Mouse (Mus musculus) liver, embryonic 14.5 days (tissue): ENCODE measurements around the gene Tnfaip2.

Experiments
- CTCF ChIP-seq: IDR thresholded peaks from 2 replicates; pipeline ENCODE4 v1.5.1; 2016; ENCODE audit warnings: antibody characterized with exemption, low read depth, control low read depth
- EP300 ChIP-seq: IDR thresholded peaks from 2 replicates; pipeline ENCODE4 v1.6.1; 2016; ENCODE audit warnings: antibody characterized with exemption, low read depth

DNA sequence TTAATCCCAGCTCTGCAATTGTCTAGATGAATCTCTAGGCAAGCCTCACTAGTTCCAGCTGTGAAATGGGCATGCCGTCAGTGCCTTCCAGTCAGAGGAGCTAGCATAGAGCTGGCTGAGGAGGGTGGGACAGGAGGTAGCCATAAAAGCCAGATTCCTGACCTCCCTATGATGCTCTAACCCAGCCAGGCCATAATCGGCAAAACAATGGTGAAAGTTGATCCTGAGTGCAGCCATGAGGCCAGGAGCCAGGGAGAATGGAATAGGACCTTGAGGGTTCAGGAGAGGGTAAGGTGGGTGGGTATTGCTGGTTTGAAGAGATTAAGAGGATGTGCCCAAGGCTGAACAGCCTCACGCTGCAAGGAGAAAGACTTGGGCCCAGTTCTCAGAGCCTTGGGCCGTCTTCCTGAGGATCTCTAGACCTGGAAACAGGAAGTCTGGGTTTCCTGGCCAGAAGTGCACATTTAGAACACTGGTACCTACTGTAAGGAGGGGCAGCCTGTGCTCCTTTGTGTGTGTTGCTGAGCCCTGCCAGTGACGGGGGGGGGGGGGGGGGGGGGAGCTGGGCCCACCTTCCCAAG lies 9.4 kb upstream of the Tnfaip2 start:
- TF ChIP-seq CTCF (no peak), EP300 (no peak)
